Mouse (Mus musculus) c-Kit-positive CD71-positive TER-119-positive erythroid progenitor cells, embryonic 14.5 days (primary cell): ENCODE results near the gene H2-DMa.

ENCODE experiments used
- DNase-seq: peaks from one replicate; pipeline ENCODE4 v3.0.0-alpha.2; 2013; ENCODE audit warnings: low spot score

The H2-DMa gene

DNA sequence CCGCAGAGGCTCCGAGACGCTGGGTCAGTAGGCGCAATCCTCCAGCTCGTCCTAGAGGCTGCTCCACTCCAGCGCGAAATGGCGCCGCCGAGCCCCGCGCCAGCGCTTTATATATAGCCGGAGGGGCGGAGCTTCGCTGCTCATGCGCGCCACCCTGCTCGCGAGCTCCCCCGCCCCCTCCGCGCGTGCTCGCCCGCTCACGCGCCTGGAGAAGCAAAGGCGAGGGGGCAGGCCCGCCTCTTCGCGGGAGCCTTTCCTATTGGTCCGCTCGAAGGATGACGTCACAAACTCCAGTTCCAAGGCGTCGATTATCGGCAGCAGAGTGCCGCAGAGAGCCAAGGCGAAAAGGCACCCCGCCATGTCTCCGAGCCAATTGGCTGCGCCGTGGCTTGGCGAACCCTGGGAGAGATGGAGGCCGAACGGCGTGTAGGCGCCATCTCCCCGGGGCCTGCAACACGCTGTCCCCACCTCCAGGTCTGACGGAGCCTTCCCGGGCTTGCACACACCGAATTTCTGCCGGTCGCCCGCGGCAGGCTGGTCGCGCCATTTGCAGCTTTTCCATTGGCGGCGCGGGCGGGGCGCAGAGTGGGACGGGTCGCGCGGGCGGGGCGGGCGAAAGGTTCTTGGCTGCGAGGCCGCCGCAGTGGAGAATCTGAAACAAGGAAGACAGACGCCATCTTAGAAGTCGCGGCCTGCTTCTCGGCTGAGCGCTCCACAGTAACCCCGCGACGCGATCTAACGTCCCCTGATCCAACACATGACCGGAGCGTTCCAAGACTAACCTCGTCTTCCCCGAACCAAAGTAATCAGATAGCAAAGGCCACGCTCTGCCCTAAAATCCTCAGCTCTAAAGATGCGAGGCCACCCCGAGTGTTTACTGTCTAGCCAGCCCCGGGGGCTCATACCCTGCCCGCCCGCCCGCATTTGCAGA is at the start of gene H2-DMa:
H2-DMa (plus strand) TSS at position 293 of the 931 bp plus-strand sequence.
- peak; percentile 99 for DNase-seq

- DNase-seq: no peak
Observed at GRCm38 (mm10) chr17:34072091-34072490, 47.2 kb upstream of the H2-DMa start.

DNA sequence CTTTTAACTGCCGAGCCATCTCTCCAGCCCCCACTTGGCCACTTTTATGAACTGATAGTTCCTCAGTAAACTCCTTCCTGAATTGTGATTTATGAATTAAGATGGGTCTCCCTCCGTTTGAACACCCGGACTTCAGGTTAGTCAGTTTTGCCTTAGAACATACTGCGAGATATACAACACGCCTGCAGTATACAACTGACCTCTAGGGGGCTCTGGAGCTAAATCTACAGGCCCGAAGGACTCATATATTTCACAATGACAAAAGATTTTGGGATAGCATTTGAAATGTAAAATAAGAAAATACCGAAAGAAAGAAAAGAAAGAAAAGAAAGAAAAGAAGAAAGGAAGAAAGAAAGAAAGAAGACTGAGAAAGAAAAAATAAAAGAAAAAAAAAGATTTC is 44.1 kb upstream of the H2-DMa start:
- DNase-seq: peak; percentile 68

DNA sequence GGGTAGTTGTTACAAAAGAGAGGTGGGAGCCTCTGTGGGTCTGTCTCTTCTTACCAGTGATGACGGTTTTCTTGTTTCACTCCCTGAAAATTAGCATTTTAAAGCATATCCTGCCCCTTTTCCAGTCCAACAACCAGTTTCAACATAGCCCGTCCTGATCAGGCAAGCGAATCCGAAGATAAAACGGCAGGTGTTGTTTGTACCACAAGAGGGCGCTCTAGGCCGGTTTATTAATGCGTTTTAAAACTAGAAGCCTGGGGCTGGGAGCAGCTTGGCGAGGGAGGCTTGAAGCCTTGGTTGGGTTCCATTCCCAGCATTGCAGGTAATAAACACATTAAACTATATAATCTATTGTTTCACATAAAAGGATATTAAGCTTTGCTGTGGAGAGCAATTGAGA is 41.8 kb upstream of the H2-DMa start:
- peak; percentile 80 for DNase-seq

- DNase-seq: no peak
Observed at GRCm38 (mm10) chr17:34078148-34078547, 41.2 kb upstream of the H2-DMa start.

- no peak for DNase-seq
Observed at GRCm38 (mm10) chr17:34079002-34079401, 40.3 kb upstream of the H2-DMa start.

DNA sequence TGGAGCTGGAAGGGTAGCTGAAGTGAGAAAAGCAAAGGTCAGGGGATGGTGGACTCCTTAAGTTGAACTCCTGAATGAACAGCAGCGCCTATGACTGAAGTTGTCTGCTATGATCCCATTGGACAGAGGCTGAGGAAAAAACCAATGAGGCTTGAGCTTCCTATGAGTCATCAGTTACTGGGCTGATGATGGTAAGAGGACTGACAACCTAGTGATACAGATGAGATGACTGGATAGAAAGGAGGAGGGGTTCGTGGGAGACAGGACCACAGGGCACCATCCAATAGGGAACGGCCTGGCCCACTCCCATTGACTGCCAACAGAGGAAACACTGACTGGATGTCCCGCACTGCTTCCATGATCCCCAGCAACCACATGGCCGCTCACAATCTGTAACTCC is 39.7 kb upstream of the H2-DMa start:
- peak; percentile 43 for DNase-seq

GRCm38 (mm10) chr17:34083104-34083503 is 36.2 kb upstream of the H2-DMa start:
- no peak for DNase-seq

- DNase-seq: no peak
Observed at GRCm38 (mm10) chr17:34087386-34087785, 32.0 kb upstream of the H2-DMa start.

- DNase-seq: no peak
Observed at GRCm38 (mm10) chr17:34088124-34088523, 31.2 kb upstream of the H2-DMa start.

GRCm38 (mm10) chr17:34090923-34091322 is 28.4 kb upstream of the H2-DMa start:
- DNase-seq: no peak

- no peak for DNase-seq
Observed at GRCm38 (mm10) chr17:34092197-34092875, 27.0 kb upstream of the H2-DMa start, which contains the start of gene H2-Oa. Gene H2-Oa, plus strand, starts transcription at chr17:34092340.

DNA sequence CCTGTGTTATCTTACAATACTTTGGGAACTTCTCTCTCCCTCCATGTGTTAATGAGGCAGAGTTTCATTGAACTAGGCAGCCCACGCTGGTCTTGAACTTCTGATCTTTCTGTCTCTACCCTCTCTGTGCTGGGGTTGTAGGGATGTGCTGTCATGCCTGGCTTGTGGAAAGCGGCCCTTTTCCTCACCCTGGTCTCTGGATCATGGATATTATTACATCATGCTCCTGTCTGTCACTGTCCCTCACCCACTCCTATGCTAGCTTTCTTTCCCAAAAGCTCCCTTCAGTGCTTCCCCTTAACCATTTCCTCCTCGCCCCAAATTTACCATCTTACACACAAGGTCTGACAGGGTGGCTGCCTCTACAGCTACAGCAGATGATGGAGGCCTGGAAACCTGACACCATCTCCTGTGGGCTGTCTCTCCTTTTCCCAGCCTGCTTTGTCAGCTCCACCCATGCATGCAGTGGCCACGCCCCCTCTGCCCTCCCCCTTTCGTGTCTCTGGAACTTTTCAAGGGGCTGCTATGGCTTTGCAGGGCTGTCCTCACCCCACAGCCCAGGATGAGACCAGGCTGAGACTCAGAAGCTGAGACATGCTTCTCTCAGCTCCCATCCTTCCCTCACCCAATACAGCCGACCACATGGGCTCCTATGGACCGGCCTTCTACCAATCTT is 26.0 kb upstream of the H2-DMa start:
- DNase-seq: no peak

- DNase-seq: no peak
Observed at GRCm38 (mm10) chr17:34094283-34095035, 24.9 kb upstream of the H2-DMa start.

GRCm38 (mm10) chr17:34096497-34097010 is 22.8 kb upstream of the H2-DMa start:
- no peak for DNase-seq

- no peak for DNase-seq
Observed at GRCm38 (mm10) chr17:34097272-34097671, 22.1 kb upstream of the H2-DMa start.

GRCm38 (mm10) chr17:34098709-34099479 is 20.4 kb upstream of the H2-DMa start:
- DNase-seq: no peak

- no peak for DNase-seq
Observed at GRCm38 (mm10) chr17:34099531-34099930, 19.8 kb upstream of the H2-DMa start.

- no peak for DNase-seq
Observed at GRCm38 (mm10) chr17:34101185-34101584, 18.2 kb upstream of the H2-DMa start.

- peak; percentile 90 for DNase-seq
Observed at GRCm38 (mm10) chr17:34101604-34102032, 17.7 kb upstream of the H2-DMa start.

- DNase-seq: no peak
Observed at GRCm38 (mm10) chr17:34102831-34103230, 16.5 kb upstream of the H2-DMa start.
